Mouse (Mus musculus): ENCODE results near the gene Hbs1l.
A peak's percentile ranks its signal among the peaks of the same experiment; 100 is the strongest.

Gene Hbs1l

GRCm38 (mm10) chr10:21295759-21296621 lies at the start of gene Hbs1l:
Gene Hbs1l (plus strand): TSS chr10:21295979.
- peak; percentile 78 for DNase-seq (ENCODE audit: low read depth)

DNA sequence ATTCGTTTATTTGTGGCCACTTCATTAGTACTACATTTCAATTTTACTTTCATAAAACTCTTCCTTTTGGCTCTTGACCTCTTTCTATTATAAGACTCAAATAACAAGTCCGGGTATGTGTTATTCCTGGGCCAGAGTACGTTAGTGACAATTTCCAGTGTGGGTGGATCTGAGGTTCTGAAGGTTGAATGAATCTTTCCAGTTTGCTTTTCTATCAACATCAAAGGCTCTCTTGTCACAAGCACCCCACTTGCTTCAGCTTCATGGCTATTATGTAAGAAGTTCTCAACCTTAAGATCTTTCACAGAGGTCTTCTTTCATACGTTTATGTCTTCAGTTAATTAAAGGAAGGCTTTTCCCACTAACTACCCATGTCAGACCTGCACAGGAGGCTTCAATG lies 47.2 kb upstream of the Hbs1l start:
- DNase-seq (ENCODE audit: low read depth): no peak

GRCm38 (mm10) chr10:21251881-21252534 lies 43.8 kb upstream of the Hbs1l start:
- DNase-seq (ENCODE audit: low read depth): no peak

- no peak for DNase-seq (ENCODE audit: low read depth)
Measured at GRCm38 (mm10) chr10:21252800-21253199, 43.0 kb upstream of the Hbs1l start.

DNA sequence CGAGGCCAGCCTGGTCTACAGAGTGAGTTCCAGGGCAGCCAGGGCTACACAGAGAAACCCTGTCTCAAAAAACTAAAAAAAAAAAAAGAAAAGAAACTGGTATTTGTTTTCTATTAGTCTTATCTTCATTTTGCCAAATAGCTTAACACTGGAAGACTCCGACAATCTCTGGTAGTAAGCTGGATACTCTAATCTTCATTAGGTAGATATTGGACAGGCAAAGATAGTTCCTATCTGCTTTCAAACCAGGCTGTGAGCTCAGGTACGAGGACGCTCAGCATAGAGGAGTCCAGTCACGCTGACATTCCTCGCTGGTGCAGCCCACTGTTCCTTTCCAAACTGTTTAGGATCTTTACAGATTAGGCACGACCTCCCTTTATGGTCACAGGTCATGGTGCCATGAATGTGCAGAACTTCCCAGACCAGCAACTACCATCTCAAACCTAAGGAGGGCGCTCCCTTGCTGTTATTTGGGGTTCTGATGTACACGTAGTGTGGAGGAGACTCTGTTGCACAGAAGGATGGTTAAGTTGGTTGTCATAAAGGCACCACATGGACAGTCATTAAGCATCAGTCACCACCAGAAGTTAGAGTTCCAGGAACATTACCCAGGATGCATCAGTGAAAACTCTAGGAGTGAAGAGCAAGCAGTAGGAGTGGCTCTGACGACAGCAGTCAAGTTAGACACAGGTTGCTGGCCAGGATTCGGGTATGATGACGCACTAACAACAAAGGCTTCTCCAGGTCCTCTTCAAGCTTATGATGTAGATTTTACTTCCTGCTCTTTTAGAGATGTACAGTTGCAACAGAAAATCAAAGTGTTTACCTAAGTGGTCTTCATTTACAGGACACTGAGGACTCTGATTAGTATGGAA lies 41.3 kb upstream of the Hbs1l start:
- no peak for DNase-seq (ENCODE audit: low read depth)

DNA sequence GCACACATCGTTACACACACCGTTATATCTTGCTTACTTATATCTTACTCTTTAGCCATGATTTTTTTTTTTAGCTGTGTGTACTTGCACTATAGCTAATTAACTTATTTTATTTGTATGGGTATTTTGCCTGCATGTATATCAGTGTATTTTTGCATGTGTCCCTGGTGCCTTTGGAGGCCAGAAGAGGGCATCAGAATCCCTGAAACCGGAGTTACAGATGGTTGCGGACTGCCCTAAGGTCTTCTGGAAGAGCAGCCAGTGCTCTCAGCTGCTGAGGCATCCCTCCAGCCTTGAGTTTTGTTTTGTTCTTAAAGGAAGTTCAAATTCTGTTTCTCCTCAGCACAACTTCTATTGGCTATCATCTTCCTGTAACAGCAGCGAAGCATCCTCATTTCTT lies 38.5 kb upstream of the Hbs1l start:
- no peak for DNase-seq (ENCODE audit: low read depth)

DNA sequence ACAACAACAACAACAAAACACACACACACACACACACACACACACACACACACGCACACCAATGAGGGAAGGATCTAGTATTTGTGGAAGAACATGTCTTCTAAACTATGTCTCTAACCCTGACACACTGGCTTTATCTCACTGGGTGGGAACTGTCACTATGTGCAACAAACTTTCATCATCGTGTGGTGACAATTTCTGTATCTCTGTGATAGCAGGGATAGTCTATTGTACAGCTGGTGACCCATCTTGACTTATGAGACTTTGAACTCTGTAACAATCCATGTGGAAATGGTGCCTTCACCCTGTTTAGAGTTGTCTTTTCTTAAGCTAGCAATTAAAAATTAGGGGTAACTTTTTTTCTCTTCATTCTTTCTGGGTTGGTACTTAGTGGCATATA lies 36.1 kb upstream of the Hbs1l start:
- no peak for DNase-seq (ENCODE audit: low read depth)

DNA sequence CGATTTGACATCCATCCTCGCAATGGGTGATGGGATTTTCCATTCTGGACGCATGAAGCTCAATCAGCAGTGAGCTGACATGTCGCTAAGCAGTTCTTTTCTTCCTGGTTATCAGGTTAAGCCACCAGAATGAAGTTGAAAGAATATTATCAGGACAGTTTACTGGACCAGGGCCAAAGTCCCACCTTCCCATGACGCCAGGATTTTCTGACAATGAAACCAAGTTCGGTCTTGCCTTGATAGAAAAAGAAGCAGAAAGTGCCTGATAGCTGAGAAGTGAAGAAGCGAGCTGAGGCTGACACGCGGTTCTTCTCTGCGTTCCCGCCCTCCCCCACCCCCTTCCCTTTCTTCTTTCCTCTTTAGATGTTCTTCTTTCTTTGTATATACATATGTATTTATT lies 30.6 kb upstream of the Hbs1l start:
- DNase-seq (ENCODE audit: low read depth): no peak

DNA sequence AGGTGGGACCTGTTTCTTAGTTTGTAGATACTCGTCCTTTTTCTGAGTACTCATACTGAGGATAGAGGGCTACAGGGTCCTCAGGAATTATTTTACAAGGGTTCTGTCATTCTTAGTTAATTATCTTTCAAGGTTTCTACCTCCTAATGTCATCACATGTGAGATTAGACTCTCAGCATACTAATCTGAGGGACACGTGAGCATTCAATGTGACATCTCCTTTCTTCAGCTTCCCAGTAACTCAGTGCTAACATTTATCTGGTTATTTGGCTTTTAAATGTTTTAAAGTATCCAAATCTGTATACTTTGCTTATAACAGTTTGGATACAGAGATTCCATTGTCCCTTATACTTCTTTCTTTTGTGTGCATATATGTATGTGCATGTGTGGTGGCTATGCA lies 28.3 kb upstream of the Hbs1l start:
- DNase-seq (ENCODE audit: low read depth): no peak

DNA sequence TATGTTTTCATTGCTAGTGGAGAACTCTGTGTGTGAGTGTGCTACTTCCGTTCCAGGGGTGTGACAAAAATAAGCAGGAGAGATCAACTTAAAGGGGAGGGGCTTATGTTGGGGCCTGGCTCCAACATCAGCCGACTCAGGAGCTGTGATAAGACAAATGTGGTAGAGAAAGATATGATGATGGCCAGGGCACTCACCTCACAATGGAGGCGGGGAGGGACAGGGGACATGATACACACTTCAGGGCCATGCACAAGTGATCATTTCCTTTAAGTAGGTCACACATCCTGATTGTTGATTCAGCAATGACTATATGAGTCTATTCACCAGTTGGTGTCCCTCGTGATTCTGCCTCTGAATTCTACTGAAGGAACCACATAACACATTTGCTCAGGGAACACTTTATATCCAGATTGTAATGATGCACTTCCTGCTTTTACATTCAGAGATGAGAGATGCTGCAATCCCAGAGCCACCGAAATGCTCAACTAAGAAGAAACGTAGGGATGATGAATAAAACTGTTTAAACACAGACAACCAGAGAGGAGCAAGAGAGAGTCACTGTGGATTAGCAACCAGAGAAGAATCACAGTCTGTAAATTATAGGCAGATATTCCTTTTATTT lies 26.9 kb upstream of the Hbs1l start:
- DNase-seq (ENCODE audit: low read depth): no peak

DNA sequence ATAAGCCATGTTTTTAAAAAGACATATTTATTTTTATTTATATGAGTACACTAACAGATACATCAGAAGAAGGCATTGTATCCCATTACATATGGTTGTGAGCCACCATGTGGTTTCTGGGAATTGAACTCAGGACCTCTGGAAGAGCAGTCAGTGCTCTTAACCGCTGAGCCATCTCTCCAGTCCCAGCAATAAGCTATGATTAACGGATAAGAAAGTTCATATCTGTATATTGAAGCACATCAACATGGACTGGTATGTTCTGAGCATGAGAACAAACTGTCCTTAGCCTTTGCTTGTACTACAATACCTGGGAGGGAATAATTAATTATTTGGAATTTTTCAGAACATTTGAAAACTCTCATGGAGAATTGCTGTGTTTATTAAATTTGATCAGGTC lies 25.9 kb upstream of the Hbs1l start:
- no peak for DNase-seq (ENCODE audit: low read depth)

- DNase-seq (ENCODE audit: low read depth): no peak
Measured at GRCm38 (mm10) chr10:21270905-21271304, 24.9 kb upstream of the Hbs1l start.

DNA sequence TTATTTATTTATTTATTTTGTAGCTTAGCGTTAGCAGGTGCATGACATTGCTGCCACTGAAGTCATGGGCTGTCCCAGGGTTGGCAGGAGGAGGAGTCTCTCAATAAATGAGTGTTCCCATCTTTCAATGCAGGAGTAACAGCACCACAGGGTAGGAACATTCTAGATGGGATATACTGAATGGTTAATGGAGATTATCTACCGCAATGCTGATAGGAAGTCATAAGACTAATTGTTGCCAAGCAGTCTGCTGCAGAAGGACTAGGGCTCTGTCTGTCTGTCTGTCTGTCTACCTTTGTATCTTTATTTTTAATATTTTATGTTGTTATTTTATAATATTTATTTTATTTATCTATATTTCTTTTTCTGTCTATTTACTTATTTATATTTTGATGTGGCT lies 24.5 kb upstream of the Hbs1l start:
- no peak for DNase-seq (ENCODE audit: low read depth)

DNA sequence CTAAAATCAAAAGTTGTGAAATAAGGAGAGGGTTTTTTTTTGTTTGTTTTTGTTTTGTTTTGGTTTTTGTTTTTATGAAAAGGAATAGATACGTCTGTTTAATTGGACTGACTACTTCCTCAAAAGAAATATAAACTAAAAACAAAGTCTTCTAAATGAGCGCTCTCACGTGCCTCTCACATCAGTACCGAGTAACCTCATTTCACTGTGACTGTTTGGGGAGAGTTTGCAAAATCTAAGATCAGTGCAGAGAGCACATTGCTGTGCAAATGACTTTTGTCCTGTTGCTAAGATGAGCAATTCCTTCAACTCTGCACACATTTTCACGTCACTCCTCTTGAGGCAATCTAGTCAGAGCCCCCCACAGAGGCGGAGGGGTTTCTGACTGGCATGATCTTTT lies 24.0 kb upstream of the Hbs1l start:
- DNase-seq (ENCODE audit: low read depth): no peak

- DNase-seq (ENCODE audit: low read depth): no peak
Measured at GRCm38 (mm10) chr10:21287243-21288127, 8.3 kb upstream of the Hbs1l start.

- DNase-seq (ENCODE audit: low read depth): no peak
Measured at GRCm38 (mm10) chr10:21291228-21291627, 4.6 kb upstream of the Hbs1l start.

DNA sequence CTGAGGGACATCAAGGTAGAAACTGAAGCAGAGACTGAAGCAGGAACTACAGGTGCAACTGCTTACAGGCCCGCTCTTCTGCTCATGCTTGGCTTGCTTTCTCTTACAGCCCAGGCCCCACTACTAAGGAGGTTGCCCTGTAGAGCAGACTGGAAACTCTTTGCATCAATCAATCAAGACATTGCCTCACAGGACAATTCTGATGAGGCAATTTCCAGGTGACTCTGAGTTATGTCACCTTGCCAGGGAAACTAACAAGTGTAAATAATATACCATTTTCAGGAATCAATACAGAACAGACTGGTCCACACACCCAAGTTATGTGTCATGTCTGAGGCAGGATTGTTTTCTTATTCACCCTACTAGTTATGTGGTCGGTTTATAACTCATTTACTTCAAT lies 1.6 kb upstream of the Hbs1l start:
- DNase-seq (ENCODE audit: low read depth): no peak

- no peak for DNase-seq (ENCODE audit: low read depth)
Measured at GRCm38 (mm10) chr10:21295397-21295758, 401 bp upstream of the Hbs1l start.

GRCm38 (mm10) chr10:21298972-21299371 lies 3.2 kb downstream of the Hbs1l start:
- no peak for DNase-seq (ENCODE audit: low read depth)

DNA sequence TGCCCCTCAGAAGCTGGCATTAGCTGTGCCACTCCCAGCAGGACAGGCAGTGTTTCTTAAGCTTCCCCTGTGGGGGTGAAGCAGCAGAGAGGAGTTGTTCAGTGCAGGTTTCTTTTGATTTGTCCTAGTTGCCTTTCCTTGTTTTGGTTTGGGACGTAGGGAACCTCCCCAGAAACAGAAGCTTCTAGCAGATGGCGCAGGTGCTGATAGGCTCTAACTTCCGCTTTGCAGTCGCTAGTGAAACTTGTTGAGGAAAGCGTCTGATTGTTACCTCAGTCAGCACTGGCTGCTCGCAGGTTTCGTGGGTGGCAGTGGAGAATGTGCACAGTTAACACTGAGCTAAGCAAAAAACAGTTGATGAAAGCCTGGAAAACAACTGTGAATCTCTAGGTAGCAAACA lies 6.0 kb downstream of the Hbs1l start:
- no peak for DNase-seq (ENCODE audit: low read depth)
